Comparison of ENCODE assay signal across 8 mouse cellular contexts in the genomic region with DNA sequence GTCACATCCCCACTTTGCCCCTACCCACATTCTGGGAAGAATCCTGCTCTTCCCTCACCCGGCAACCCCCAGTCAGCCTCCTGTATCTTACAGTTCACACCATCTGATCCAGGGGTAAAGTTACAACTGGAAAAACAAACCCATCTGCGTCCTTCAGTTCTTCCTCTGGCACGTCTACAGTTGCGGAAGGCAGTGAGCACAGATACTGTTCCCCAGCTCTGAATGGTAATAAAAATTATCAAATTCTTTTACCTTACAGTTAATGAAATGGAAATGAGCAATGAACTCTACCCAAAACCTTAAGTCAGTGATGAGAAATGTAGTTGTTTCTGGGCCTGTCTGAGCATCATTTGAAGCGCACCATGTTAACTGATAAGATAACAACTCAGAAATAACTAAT. TPM values are rescaled to one million over a fixed set of nuclear protein-coding genes. Genes with fewer than 3 reads are reported as not detected.
DNase-seq lines count a peak whose midpoint lies in the region; ATAC-seq and TF ChIP-seq lines count a peak whose summit lies in the region.

No protein-coding gene starts in this region.

- intact Hi-C loops in gastrocnemius, postnatal 14 days (cut with DNase I; ENCODE audit: low total_unique reads) = loop anchor here (10.0 kb wide), 1 partner anchor 97 kb away; no protein-coding TSS in a partner anchor

- DNase-seq in lung, postnatal 0 days (ENCODE audit: low spot score) = peak; percentile 15
- no peak for DNase-seq in lung, postnatal 36 days
- DNase-seq in embryonic facial prominence, embryonic 11.5 days (ENCODE audit: low spot score) = peak; percentile 35
- DNase-seq in hindbrain, embryonic 10.5 days (ENCODE audit: low spot score) = peak; percentile 30
- DNase-seq in midbrain, embryonic 11.5 days (ENCODE audit: low spot score, missing footprints) = peak; percentile 86
- DNase-seq in gastrocnemius, postnatal 14 days = no peak
- DNase-seq in layer of hippocampus, adult 18-20 months (ENCODE audit: low spot score in 2 of 2) = no peak
- DNase-seq in urinary bladder, postnatal 14 days (ENCODE audit: low spot score) = no peak

- no peak overlapping the region for H3K9ac ChIP-seq in lung, postnatal 0 days (replicated peaks; ENCODE audit: low read depth)
- peak overlapping the region; percentile 34 for H3K9ac ChIP-seq in embryonic facial prominence, embryonic 11.5 days (replicated peaks; ENCODE audit: low read length)
- no peak overlapping the region; the same call in 1 of the 2 replicates for H3K9ac ChIP-seq in midbrain, embryonic 11.5 days (ENCODE audit: low read length)

- H3K4me1 ChIP-seq in lung, postnatal 0 days (ENCODE audit: insufficient read depth, low read depth, low read length) = peaks cover 15% of the 10 kb centered on the region; the same call in 1 of the 2 replicates
- H3K4me1 ChIP-seq in embryonic facial prominence, embryonic 11.5 days (ENCODE audit: control insufficient read depth, insufficient read depth, low read length) = peaks cover 2% of the 10 kb centered on the region; the same call in 1 of the 2 replicates
- peaks cover 55% of the 10 kb centered on the region for H3K4me1 ChIP-seq in hindbrain, embryonic 10.5 days (replicated peaks)
- H3K4me1 ChIP-seq in midbrain, embryonic 11.5 days (ENCODE audit: control insufficient read depth, insufficient read depth, low read length) = peaks cover 23% of the 10 kb centered on the region

- ATAC-seq in lung, postnatal 0 days = no peak
- ATAC-seq in embryonic facial prominence, embryonic 11.5 days (replicated peaks; ENCODE audit: insufficient number of reproducible peaks, low FRiP score, low TSS enrichment, low read depth) = no peak
- no peak for ATAC-seq in midbrain, embryonic 11.5 days (ENCODE audit: low FRiP score)

- no peaks in the 10 kb centered on the region for H3K9me3 ChIP-seq in lung, postnatal 0 days (ENCODE audit: low read length)
- no peaks in the 10 kb centered on the region for H3K9me3 ChIP-seq in embryonic facial prominence, embryonic 11.5 days (replicated peaks; ENCODE audit: control insufficient read depth, low read length)
- peaks cover 5% of the 10 kb centered on the region; the same call in 1 of the 2 replicates for H3K9me3 ChIP-seq in hindbrain, embryonic 10.5 days
- peaks cover 3% of the 10 kb centered on the region; the same call in 1 of the 2 replicates for H3K9me3 ChIP-seq in midbrain, embryonic 11.5 days (ENCODE audit: control insufficient read depth, low read length)

- 40% methylated on average over 5 of the region's 5 CpGs for whole genome bisulfite sequencing in lung, postnatal 0 days
- WGBS in embryonic facial prominence, embryonic 11.5 days = 39% methylated on average over 5 of the region's 5 CpGs
- 49% methylated on average over 5 of the region's 5 CpGs for WGBS in hindbrain, embryonic 10.5 days
- WGBS in midbrain, embryonic 11.5 days = 53% methylated on average over 5 of the region's 5 CpGs

- no peak overlapping the region for H3K4me2 ChIP-seq in lung, postnatal 0 days (replicated peaks; ENCODE audit: low read depth, low read length)
- no peak overlapping the region for H3K4me2 ChIP-seq in embryonic facial prominence, embryonic 11.5 days (ENCODE audit: low read depth, low read length)
- no peak overlapping the region for H3K4me2 ChIP-seq in midbrain, embryonic 11.5 days

- TF ChIP-seq CTCF in lung, postnatal 0 days (IDR thresholded peaks at IDR 0.05) = no peak

- no peak overlapping the region for H3K4me3 ChIP-seq in lung, postnatal 0 days (ENCODE audit: low read depth, low read length)
- no peak overlapping the region for H3K4me3 ChIP-seq in embryonic facial prominence, embryonic 11.5 days (ENCODE audit: low read depth, low read length)
- H3K4me3 ChIP-seq in hindbrain, embryonic 10.5 days = no peak overlapping the region
- H3K4me3 ChIP-seq in midbrain, embryonic 11.5 days (ENCODE audit: low read depth, low read length) = no peak overlapping the region

- peak overlapping the region; percentile 93 for H3K27ac ChIP-seq in lung, postnatal 0 days (ENCODE audit: low read length)
- H3K27ac ChIP-seq in embryonic facial prominence, embryonic 11.5 days (replicated peaks; ENCODE audit: low read depth, low read length) = peak overlapping the region; percentile 93
- peak overlapping the region; percentile 97 for H3K27ac ChIP-seq in hindbrain, embryonic 10.5 days
- peak overlapping the region; percentile 100 for H3K27ac ChIP-seq in midbrain, embryonic 11.5 days (ENCODE audit: low read depth, low read length)

- no peak for TF ChIP-seq EP300 in lung, postnatal 0 days (IDR thresholded peaks at IDR 0.05)

- no peaks in the 10 kb centered on the region for H3K27me3 ChIP-seq in lung, postnatal 0 days (replicated peaks; ENCODE audit: insufficient read depth, low read length)
- no peaks in the 10 kb centered on the region for H3K27me3 ChIP-seq in embryonic facial prominence, embryonic 11.5 days (ENCODE audit: control insufficient read depth, insufficient read depth, low read length)
- H3K27me3 ChIP-seq in hindbrain, embryonic 10.5 days (ENCODE audit: insufficient read depth, poor library complexity, severe bottlenecking) = no peaks in the 10 kb centered on the region
- no peaks in the 10 kb centered on the region for H3K27me3 ChIP-seq in midbrain, embryonic 11.5 days (ENCODE audit: control insufficient read depth, insufficient read depth, low read length)

- no peaks in the 10 kb centered on the region for H3K36me3 ChIP-seq in lung, postnatal 0 days (ENCODE audit: insufficient read depth, low read length)
- no peaks in the 10 kb centered on the region for H3K36me3 ChIP-seq in embryonic facial prominence, embryonic 11.5 days (replicated peaks; ENCODE audit: control insufficient read depth, insufficient read depth, low read depth, low read length)
- no peaks in the 10 kb centered on the region for H3K36me3 ChIP-seq in hindbrain, embryonic 10.5 days
- H3K36me3 ChIP-seq in midbrain, embryonic 11.5 days (ENCODE audit: control insufficient read depth, insufficient read depth, low read length) = no peaks in the 10 kb centered on the region

RNA-seq across cellular contexts. Expression of a gene that starts 38.1 kb away (rescaled TPM):
- 13.9 and 14.9 TPM in 2 replicates for polyA plus RNA-seq in lung, postnatal 0 days (2015; fragmentation: Nextera tagmentation; extraction: Ambion mirVana)
- polyA plus RNA-seq in embryonic facial prominence, embryonic 11.5 days (2014; fragmentation: Nextera tagmentation; extraction: Ambion mirVana) = 41.1 and 43.5 TPM in 2 replicates
- polyA plus RNA-seq in hindbrain, embryonic 10.5 days (2016; fragmentation: Nextera tagmentation; extraction: Ambion mirVana) = 41.8 and 47.2 TPM in 2 replicates
- polyA plus RNA-seq in midbrain, embryonic 11.5 days (2014; fragmentation: Nextera tagmentation; extraction: Ambion mirVana) = 43.4 and 46.8 TPM in 2 replicates
- total RNA-seq in gastrocnemius, postnatal 14 days (2021) = 10 to 100 TPM; 32.8 to 51.9 TPM
- 100 to 1,000 TPM; 103 to 122 TPM for total RNA-seq in layer of hippocampus, adult 18-20 months (2021)

RNA-seq across cellular contexts. Expression of a gene that starts 52.5 kb away (rescaled TPM):
- 0.11 and 0.12 TPM in 2 replicates for polyA plus RNA-seq in lung, postnatal 0 days (2015; fragmentation: Nextera tagmentation; extraction: Ambion mirVana)
- 0.24 TPM in 1 of 2 replicates, not detected in the other for polyA plus RNA-seq in embryonic facial prominence, embryonic 11.5 days (2014; fragmentation: Nextera tagmentation; extraction: Ambion mirVana)
- polyA plus RNA-seq in hindbrain, embryonic 10.5 days (2016; fragmentation: Nextera tagmentation; extraction: Ambion mirVana) = not detected in 2 replicates
- polyA plus RNA-seq in midbrain, embryonic 11.5 days (2014; fragmentation: Nextera tagmentation; extraction: Ambion mirVana) = not detected in 2 replicates
- not detected for total RNA-seq in gastrocnemius, postnatal 14 days (2021)
- not detected for total RNA-seq in layer of hippocampus, adult 18-20 months (2021)

Comparison
In these comparisons a context has a peak if more than half of its experiments do, and no peak if none do; other contexts are left out.
1. DNase-seq: peak in lung, postnatal 0 days (single experiment), embryonic facial prominence, embryonic 11.5 days (single experiment), hindbrain, embryonic 10.5 days (single experiment) and midbrain, embryonic 11.5 days (single experiment); none in lung, postnatal 36 days (single experiment), gastrocnemius, postnatal 14 days (single experiment), layer of hippocampus, adult 18-20 months (0 of 2) and urinary bladder, postnatal 14 days (single experiment).
2. Peak in every context shown above with its lines, with median percentiles within 50 percentile points of each other: H3K27ac ChIP-seq.